ENCODE assay signal across 8 mouse cellular contexts in the genomic region with DNA sequence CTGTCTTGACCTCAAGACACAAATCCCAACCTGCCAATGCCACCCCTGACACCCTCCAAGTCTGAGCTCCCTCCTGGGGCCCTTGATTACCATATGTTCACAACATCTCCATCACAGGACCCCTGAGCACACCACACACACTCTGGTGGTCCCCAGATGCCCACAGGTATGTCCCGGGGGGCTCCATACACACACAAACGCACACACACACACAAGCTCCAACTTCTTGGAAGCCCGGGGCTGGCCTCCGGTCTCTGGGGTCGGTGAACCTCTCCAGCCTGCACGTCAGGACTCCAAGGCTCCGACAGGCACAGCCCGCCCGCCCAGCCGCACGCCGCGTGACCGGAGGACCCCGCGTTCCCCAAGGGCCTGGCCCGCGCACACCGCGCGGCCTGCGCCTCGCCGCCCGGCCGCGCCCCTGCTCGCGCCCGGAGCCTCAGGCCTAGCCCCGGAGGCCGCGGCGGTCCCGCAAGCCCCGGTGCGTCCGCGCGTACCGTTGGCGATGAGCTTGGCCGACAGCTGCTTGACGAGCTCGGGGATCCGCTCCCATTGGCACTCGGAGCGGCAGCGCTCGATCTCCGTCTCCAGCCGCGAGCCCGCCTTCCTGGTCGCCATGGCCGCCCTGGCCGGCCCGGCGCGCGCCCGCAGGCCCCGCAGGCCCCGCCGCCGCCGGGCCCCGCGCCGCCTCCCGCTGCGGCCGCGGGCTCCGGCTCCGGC. TPM values are rescaled to one million over a fixed set of nuclear protein-coding genes. Genes with fewer than 3 reads are reported as not detected.
DNase-seq lines count a peak whose midpoint lies in the region; ATAC-seq lines count a peak whose summit lies in the region.

No protein-coding gene starts in this region.

- no peaks in the 10 kb centered on the region for H3K9me3 ChIP-seq in hindbrain, embryonic 16.5 days (ENCODE audit: control insufficient read depth, low read length)
- no peaks in the 10 kb centered on the region for H3K9me3 ChIP-seq in limb, embryonic 12.5 days
- H3K9me3 ChIP-seq in midbrain, embryonic 12.5 days = no peaks in the 10 kb centered on the region

- peak; percentile 65 for ATAC-seq in hindbrain, embryonic 16.5 days
- ATAC-seq in limb, embryonic 12.5 days (ENCODE audit: insufficient number of reproducible peaks, insufficient read depth, low FRiP score, low TSS enrichment, low read depth) = peak; percentile 40
- peak; percentile 83 for ATAC-seq in midbrain, embryonic 12.5 days (ENCODE audit: low FRiP score, low read depth)

- H3K4me1 ChIP-seq in hindbrain, embryonic 16.5 days (ENCODE audit: control insufficient read depth, insufficient read depth, low read depth, low read length) = peaks cover 20% of the 10 kb centered on the region
- H3K4me1 ChIP-seq in limb, embryonic 12.5 days (replicated peaks) = peaks cover 20% of the 10 kb centered on the region
- H3K4me1 ChIP-seq in midbrain, embryonic 12.5 days = peaks cover 19% of the 10 kb centered on the region

- WGBS in hindbrain, embryonic 16.5 days = under 1% methylated on average over 44 of the region's 76 CpGs
- under 1% methylated on average over 41 of the region's 76 CpGs for WGBS in limb, embryonic 12.5 days
- under 1% methylated on average over 74 of the region's 76 CpGs for WGBS in midbrain, embryonic 12.5 days

- H3K27ac ChIP-seq in hindbrain, embryonic 16.5 days (ENCODE audit: low read depth, low read length) = peak overlapping the region; percentile 85
- H3K27ac ChIP-seq in limb, embryonic 12.5 days = peak overlapping the region; percentile 80
- peak overlapping the region; percentile 85 for H3K27ac ChIP-seq in midbrain, embryonic 12.5 days (replicated peaks)

- H3K27me3 ChIP-seq in hindbrain, embryonic 16.5 days (replicated peaks; ENCODE audit: control insufficient read depth, insufficient read depth, low read length) = no peaks in the 10 kb centered on the region
- H3K27me3 ChIP-seq in limb, embryonic 12.5 days = no peaks in the 10 kb centered on the region
- H3K27me3 ChIP-seq in midbrain, embryonic 12.5 days = no peaks in the 10 kb centered on the region; the same call in 1 of the 2 replicates

- no peaks in the 10 kb centered on the region for H3K36me3 ChIP-seq in hindbrain, embryonic 16.5 days (ENCODE audit: control insufficient read depth, insufficient read depth, low read length)
- H3K36me3 ChIP-seq in limb, embryonic 12.5 days = peaks cover 14% of the 10 kb centered on the region; the same call in 1 of the 2 replicates
- H3K36me3 ChIP-seq in midbrain, embryonic 12.5 days = no peaks in the 10 kb centered on the region

- DNase-seq in adrenal gland, adult (ENCODE audit: inconsistent age in 2 of 2, low spot score in 1 of 2) = peak; percentile 72 to 89
- DNase-seq in adrenal gland, adult 8-10 months = no peak
- peak; percentile 67 for DNase-seq in cerebellum, adult 9-10 months
- DNase-seq in gastrocnemius, postnatal 10 days = peak; percentile 67
- DNase-seq in spleen, postnatal 36 days (ENCODE audit: low spot score in 2 of 2) = peak; percentile 30 to 32

- H3K4me3 ChIP-seq in hindbrain, embryonic 16.5 days (ENCODE audit: low read length) = peak overlapping the region; percentile 91
- H3K4me3 ChIP-seq in limb, embryonic 12.5 days (replicated peaks) = peak overlapping the region; percentile 82
- H3K4me3 ChIP-seq in midbrain, embryonic 12.5 days = peak overlapping the region; percentile 87

- H3K4me2 ChIP-seq in hindbrain, embryonic 16.5 days (ENCODE audit: low read length) = peak overlapping the region; percentile 72
- peak overlapping the region; percentile 82 for H3K4me2 ChIP-seq in limb, embryonic 12.5 days
- H3K4me2 ChIP-seq in midbrain, embryonic 12.5 days (replicated peaks) = peak overlapping the region; percentile 81

- peak overlapping the region; percentile 100 for H3K9ac ChIP-seq in hindbrain, embryonic 16.5 days (ENCODE audit: low read depth, low read length)
- H3K9ac ChIP-seq in limb, embryonic 12.5 days (replicated peaks) = peak overlapping the region; percentile 96
- peak overlapping the region; percentile 96 for H3K9ac ChIP-seq in midbrain, embryonic 12.5 days (replicated peaks)

RNA-seq across cellular contexts. Expression of a gene that starts 0.4 kb away (rescaled TPM):
- total RNA-seq in adrenal gland, adult 8-10 months (2022) = 100 to 1,000 TPM in 1 of 4 experiments, 10 to 100 TPM in 3; 89.9 to 102 (median 95.5) TPM
- total RNA-seq in gastrocnemius, postnatal 10 days (2021) = 10 to 100 TPM; 73.3 to 74.1 TPM
- polyA plus RNA-seq in hindbrain, embryonic 16.5 days (2015; fragmentation: Nextera tagmentation; extraction: Ambion mirVana) = 8.1 and 8.8 TPM in 2 replicates
- 4.8 and 5.2 TPM in 2 replicates for polyA plus RNA-seq in limb, embryonic 12.5 days (2016; fragmentation: Nextera tagmentation; extraction: Ambion mirVana)
- polyA plus RNA-seq in midbrain, embryonic 12.5 days (2016; fragmentation: Nextera tagmentation; extraction: Ambion mirVana) = 5.8 and 6.7 TPM in 2 replicates
